In the genomic region with DNA sequence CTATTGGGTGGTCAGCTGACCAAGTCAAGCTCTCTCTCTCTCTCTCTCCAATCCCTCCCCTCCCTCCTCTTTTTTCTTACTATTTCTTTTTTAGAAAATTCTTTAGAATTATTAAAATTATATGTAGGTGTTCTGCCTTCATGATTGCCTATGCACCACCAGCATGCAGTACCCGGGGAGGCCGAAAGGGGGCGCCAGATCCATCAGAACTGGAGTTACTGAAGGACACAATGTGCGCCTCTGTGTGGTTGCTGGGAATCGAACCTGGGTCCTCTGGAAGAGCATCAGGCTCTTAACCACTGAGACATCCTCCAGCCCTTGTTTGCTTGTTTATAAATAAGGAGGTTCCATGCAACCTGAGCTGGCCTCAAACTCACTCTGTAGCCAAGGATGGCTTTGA, we compare ENCODE assay signal across 16 mouse cellular contexts. TPM values are rescaled to one million over a fixed set of nuclear protein-coding genes. Genes with fewer than 3 reads are reported as not detected.
A peak's percentile ranks its signal among the peaks of the same experiment; 100 is the strongest.
DNase-seq lines count a peak whose midpoint lies in the region; ATAC-seq and TF ChIP-seq lines count a peak whose summit lies in the region.
"Had no signal": no experiment of that assay in that cellular context is flagged by ENCODE, and none has a peak within 500 bp of the region (broad histone marks: within the 10 kb centered on the region; RNA-seq: fewer than 3 reads in every experiment).

No protein-coding gene starts in this region.

- no peak for ATAC-seq in hindbrain, embryonic 14.5 days (ENCODE audit: low FRiP score)
- no peak for ATAC-seq in hindbrain, embryonic 11.5 days (ENCODE audit: low FRiP score)
- ATAC-seq in forebrain, embryonic 14.5 days, result no peak
- ATAC-seq: CD4-positive, CD25-positive, alpha-beta regulatory T cell, adult 4 months had no signal

- no peak overlapping the region for H3K4me2 ChIP-seq in hindbrain, embryonic 14.5 days (replicated peaks)
- H3K4me2 ChIP-seq in hindbrain, embryonic 11.5 days (replicated peaks; ENCODE audit: low read depth, low read length), result no peak overlapping the region
- H3K4me2 ChIP-seq in CH12.LX (ENCODE audit: insufficient read depth, low read depth, poor library complexity, severe bottlenecking), result no peak overlapping the region
- no peak overlapping the region for H3K4me2 ChIP-seq in forebrain, embryonic 14.5 days (ENCODE audit: low read length)
- H3K4me2 ChIP-seq: lung, embryonic 15.5 days had no signal

- H3K9me3 ChIP-seq in hindbrain, embryonic 14.5 days (ENCODE audit: control insufficient read depth, low read length), result no peaks in the 10 kb centered on the region
- no peaks in the 10 kb centered on the region for H3K9me3 ChIP-seq in hindbrain, embryonic 11.5 days (ENCODE audit: control insufficient read depth, low read length)
- H3K9me3 ChIP-seq in CH12.LX (replicated peaks; ENCODE audit: low read length), result peaks cover 8% of the 10 kb centered on the region
- no peaks in the 10 kb centered on the region for H3K9me3 ChIP-seq in forebrain, embryonic 14.5 days (replicated peaks; ENCODE audit: control insufficient read depth, low read length)
- H3K9me3 ChIP-seq: lung, embryonic 15.5 days; midbrain, embryonic 10.5 days had no signal

- H3K4me3 ChIP-seq in hindbrain, embryonic 14.5 days (replicated peaks; ENCODE audit: low read length), result no peak overlapping the region
- no peak overlapping the region for H3K4me3 ChIP-seq in hindbrain, embryonic 11.5 days (ENCODE audit: low read depth, low read length)
- no peak overlapping the region for H3K4me3 ChIP-seq in lung, adult 2 months (replicated peaks; ENCODE audit: extremely low read depth, low read depth, low read length)
- no peak overlapping the region for H3K4me3 ChIP-seq in CH12.LX (replicated peaks in 1 of 3; ENCODE audit: low read depth in 2 of 3, low read length in 2 of 3, poor library complexity in 1 of 3)
- no peak overlapping the region for H3K4me3 ChIP-seq in forebrain, embryonic 14.5 days (ENCODE audit: low read depth, low read length)
- H3K4me3 ChIP-seq: lung, embryonic 15.5 days; midbrain, embryonic 10.5 days had no signal

- dilution Hi-C loops in CH12.LX (cut with MboI; ENCODE audit: extremely low pct_ligation_motif_present, extremely low pct_unique_long_range_greater_than_20kb, low sequenced_read_pairs), result no loop called here

- WGBS in hindbrain, embryonic 14.5 days, result 92% methylated on average over 5 of the region's 5 CpGs
- 80% methylated on average over 5 of the region's 5 CpGs for WGBS in hindbrain, embryonic 11.5 days
- 83% methylated on average over 5 of the region's 5 CpGs for WGBS in lung, adult 2 months
- 78% methylated on average over 5 of the region's 5 CpGs for WGBS in forebrain, embryonic 14.5 days

- TF ChIP-seq EP300 in CH12.LX (IDR thresholded peaks at IDR 0.05; ENCODE audit: low read length), result no peak

- H3K79me2 ChIP-seq in CH12.LX (replicated peaks; ENCODE audit: control insufficient read depth, extremely low read depth, insufficient read depth, poor library complexity, severe bottlenecking), result no peaks in the 10 kb centered on the region

- H3K36me3 ChIP-seq in hindbrain, embryonic 14.5 days (replicated peaks; ENCODE audit: control insufficient read depth, insufficient read depth), result no peaks in the 10 kb centered on the region
- H3K36me3 ChIP-seq in hindbrain, embryonic 11.5 days (ENCODE audit: control insufficient read depth, insufficient read depth, low read length), result no peaks in the 10 kb centered on the region
- no peaks in the 10 kb centered on the region for H3K36me3 ChIP-seq in CH12.LX (replicated peaks in 1 of 2; ENCODE audit: control insufficient read depth in 1 of 2, insufficient read depth in 1 of 2, low read length in 1 of 2)
- no peaks in the 10 kb centered on the region for H3K36me3 ChIP-seq in forebrain, embryonic 14.5 days (ENCODE audit: control insufficient read depth, insufficient read depth, low read length)
- H3K36me3 ChIP-seq: lung, embryonic 15.5 days; midbrain, embryonic 10.5 days had no signal

- no peak for TF ChIP-seq RAD21 in CH12.LX (IDR thresholded peaks at IDR 0.05; ENCODE audit: low read depth, low read length)

- no peak overlapping the region for H3K9ac ChIP-seq in hindbrain, embryonic 14.5 days
- H3K9ac ChIP-seq in hindbrain, embryonic 11.5 days (ENCODE audit: low read depth, low read length), result no peak overlapping the region
- H3K9ac ChIP-seq in CH12.LX (ENCODE audit: insufficient read depth, low read depth), result no peak overlapping the region
- no peak overlapping the region for H3K9ac ChIP-seq in forebrain, embryonic 14.5 days (ENCODE audit: low read length)
- H3K9ac ChIP-seq: lung, embryonic 15.5 days had no signal

- no peak for DNase-seq in hindbrain, embryonic 14.5 days (ENCODE audit: low spot score)
- DNase-seq in hindbrain, embryonic 11.5 days (ENCODE audit: low spot score), result no peak
- no peak for DNase-seq in lung, adult 2 months
- no peak for DNase-seq in lung, postnatal 4 days
- DNase-seq in CH12.LX (ENCODE audit: extremely low read depth), result no peak
- peak; percentile 64 for DNase-seq in ZHBTc4 (ENCODE audit: low read depth, low spot score)
- DNase-seq in frontal cortex, postnatal 14 days (ENCODE audit: low spot score in 2 of 2), result no peak
- DNase-seq in forebrain, embryonic 14.5 days (ENCODE audit: low spot score), result no peak
- DNase-seq: adrenal gland, postnatal 25 days; cerebellum, adult 11 months; heart, postnatal 14 days; kidney, adult 18-20 months; spleen, adult 18-20 months had no signal

- peaks cover 28% of the 10 kb centered on the region for H3K4me1 ChIP-seq in hindbrain, embryonic 14.5 days (replicated peaks; ENCODE audit: control insufficient read depth, insufficient read depth, low read length)
- H3K4me1 ChIP-seq in hindbrain, embryonic 11.5 days (replicated peaks; ENCODE audit: control insufficient read depth, insufficient read depth, low read length), result peaks cover 8% of the 10 kb centered on the region; the same call in 1 of the 2 replicates
- no peaks in the 10 kb centered on the region; the same call in 1 of the 2 replicates for H3K4me1 ChIP-seq in lung, adult 2 months (ENCODE audit: control insufficient read depth, insufficient read depth, low read length)
- peaks cover 0 to 8% of the 10 kb centered on the region in 2 experiments; a peak in 2 of 4 replicates for H3K4me1 ChIP-seq in CH12.LX (ENCODE audit: control insufficient read depth in 1 of 2, insufficient read depth in 2 of 2)
- H3K4me1 ChIP-seq in forebrain, embryonic 14.5 days (ENCODE audit: control insufficient read depth, insufficient read depth, low read length), result peaks cover 9% of the 10 kb centered on the region; the same call in 1 of the 2 replicates

- no peak for TF ChIP-seq POLR2A in lung, adult 2 months (IDR thresholded peaks at IDR 0.05; ENCODE audit: borderline replicate concordance, extremely low read depth, low read depth, low read length)
- TF ChIP-seq POLR2A in CH12.LX (IDR thresholded peaks at IDR 0.05; ENCODE audit: low read depth, low read length), result no peak

- 0 out of 2 replicates have a peak overlapping the region, but pooled peaks have one; percentile 16 for H3K27ac ChIP-seq in hindbrain, embryonic 14.5 days
- no peak overlapping the region for H3K27ac ChIP-seq in hindbrain, embryonic 11.5 days (ENCODE audit: low read depth, low read length)
- no peak overlapping the region for H3K27ac ChIP-seq in CH12.LX (ENCODE audit: insufficient read depth, low read depth)
- no peak overlapping the region for H3K27ac ChIP-seq in forebrain, embryonic 14.5 days (ENCODE audit: low read depth, low read length)
- H3K27ac ChIP-seq: lung, embryonic 15.5 days; midbrain, embryonic 10.5 days had no signal

- in situ Hi-C loops in CH12.LX (cut with MboI; ENCODE audit: low pct_ligation_motif_present, low pct_unique_long_range_greater_than_20kb, low sequenced_read_pairs), result no loop called here

- peaks cover 3% of the 10 kb centered on the region; the same call in 1 of the 2 replicates for H3K27me3 ChIP-seq in hindbrain, embryonic 14.5 days (ENCODE audit: control insufficient read depth, insufficient read depth, low read length)
- peaks cover 3% of the 10 kb centered on the region for H3K27me3 ChIP-seq in hindbrain, embryonic 11.5 days (ENCODE audit: control insufficient read depth, insufficient read depth, low read length)
- peaks cover 85% of the 10 kb centered on the region for H3K27me3 ChIP-seq in CH12.LX (replicated peaks)
- peaks cover 37% of the 10 kb centered on the region for H3K27me3 ChIP-seq in forebrain, embryonic 14.5 days (replicated peaks; ENCODE audit: control insufficient read depth, insufficient read depth, low read length)

- peak; percentile 7; the same call in 1 of the 2 replicates for TF ChIP-seq CTCF in lung, adult 2 months (IDR thresholded peaks at IDR 0.05; ENCODE audit: insufficient read depth, low read length)
- TF ChIP-seq CTCF in CH12.LX (conservative IDR thresholded peaks at IDR 0.05 in 1 of 2, IDR thresholded peaks at IDR 0.05 in 1 of 2; ENCODE audit: low read depth in 2 of 2, low read length in 2 of 2), result peak; percentile 14 to 53; a peak in 3 of 4 replicates

TF ChIP-seq in CH12.LX, 34 proteins besides CTCF, POLR2A, EP300 and RAD21 (continues in another document):
- TF ChIP-seq HCFC1 (IDR thresholded peaks at IDR 0.05; ENCODE audit: low read depth, low read length), result no peak
- no peak for TF ChIP-seq MXI1 (IDR thresholded peaks at IDR 0.05; ENCODE audit: low read depth, low read length)
- TF ChIP-seq MAX (IDR thresholded peaks at IDR 0.05; ENCODE audit: low read length), result no peak
- TF ChIP-seq CHD2 (IDR thresholded peaks at IDR 0.05; ENCODE audit: low read length), result no peak
- no peak for TF ChIP-seq USF2 (conservative IDR thresholded peaks at IDR 0.05; ENCODE audit: low read depth, low read length)
- TF ChIP-seq SMC3 (IDR thresholded peaks at IDR 0.05; ENCODE audit: low read depth, low read length), result no peak
- TF ChIP-seq MEF2A (IDR thresholded peaks at IDR 0.05; ENCODE audit: borderline replicate concordance, low read depth, low read length), result no peak
- TF ChIP-seq UBTF (IDR thresholded peaks at IDR 0.05; ENCODE audit: low read depth, low read length), result no peak
- no peak for TF ChIP-seq IRF4 (IDR thresholded peaks at IDR 0.05; ENCODE audit: low read depth, low read length)
- TF ChIP-seq GABPA (IDR thresholded peaks at IDR 0.05; ENCODE audit: insufficient replicate concordance, low read depth, low read length), result no peak
- no peak for TF ChIP-seq ZNF384 (IDR thresholded peaks at IDR 0.05; ENCODE audit: low read depth, low read length)
- no peak for TF ChIP-seq MAFK (IDR thresholded peaks at IDR 0.05; ENCODE audit: insufficient replicate concordance, low read length)
- no peak for TF ChIP-seq ZKSCAN1 (IDR thresholded peaks at IDR 0.05; ENCODE audit: borderline replicate concordance, low read depth, low read length)

RNA-seq across cellular contexts. Expression of gene Laptm5, which starts 39.5 kb away (rescaled TPM):
- 35.2 and 37.4 TPM in 2 replicates for polyA plus RNA-seq in hindbrain, embryonic 14.5 days (2014; fragmentation: Nextera tagmentation; extraction: Ambion mirVana)
- polyA plus RNA-seq in hindbrain, embryonic 11.5 days (2014; fragmentation: Nextera tagmentation; extraction: Ambion mirVana), result 23.4 and 32.1 TPM in 2 replicates
- 258 and 317 TPM in 2 replicates for polyA plus RNA-seq in lung, adult 2 months (2012; rRNA removed)
- 182 and 225 TPM in 2 replicates for total RNA-seq in CH12.LX (2012; rRNA removed)
- 32.3 and 41.1 TPM in 2 replicates for total RNA-seq in CH12.LX (2014; rRNA removed)
- polyA plus RNA-seq in CH12.LX (2012; ENCODE audit: insufficient read length, low read depth), result 486 and 594 TPM in 2 replicates
- 27.6 and 31.9 TPM in 2 replicates for polyA plus RNA-seq in forebrain, embryonic 14.5 days (2014; fragmentation: Nextera tagmentation; extraction: Ambion mirVana)
